Mouse (Mus musculus): Measurements from ENCODE around the gene Gnb1l. TPM values are rescaled to one million over a fixed set of nuclear protein-coding genes. Genes with fewer than 3 reads are reported as not detected.
A peak's percentile ranks its signal among the peaks of the same experiment; 100 is the strongest.
"Not testable (repeated sequence)": the region's sequence is repeated elsewhere in the genome, so short reads cannot be mapped to it uniquely, and the experiment has no call there.

Gene Gnb1l
- polyA plus RNA-seq, 1 experiment from 2014 or later, result 20.9 TPM

DNA sequence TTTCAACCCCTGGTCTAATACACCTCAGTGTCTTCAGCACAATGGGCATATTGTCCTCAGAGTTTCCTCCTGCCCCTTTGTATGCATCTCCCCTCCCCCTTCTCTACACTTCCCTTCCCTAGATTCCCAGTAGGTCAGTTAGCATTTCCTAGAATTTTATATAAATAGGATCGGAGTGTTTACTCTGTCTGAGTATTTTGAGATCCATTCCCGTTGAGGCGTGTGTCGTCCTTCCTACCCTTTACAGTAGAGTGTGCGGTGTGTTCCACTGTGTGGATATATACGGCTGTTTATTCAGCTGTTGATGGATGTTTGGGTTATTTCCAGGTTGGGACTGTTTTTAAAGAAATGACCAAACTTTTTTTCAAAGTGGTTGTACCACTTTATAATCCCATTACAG, 15.0 kb downstream of the Gnb1l start:
- Histone ChIP-seq H3K27ac (no peak overlapping the region), H3K9ac (no peak overlapping the region), H3K4me3 (no peak overlapping the region), H3K36me3 (no peaks in the 10 kb centered on the region), H3K4me1 (0 out of 2 replicates have a peak, but pooled peaks cover 2% of the 10 kb centered on the region), H3K4me2 (no peak overlapping the region), H3K27me3 (no peaks in the 10 kb centered on the region), H3K9me3 (no peaks in the 10 kb centered on the region)
- WGBS, result 59% methylated on average over 6 of the region's 6 CpGs
- ATAC-seq (ENCODE audit: insufficient number of reproducible peaks, low FRiP score, low TSS enrichment, low read depth), result no peak

DNA sequence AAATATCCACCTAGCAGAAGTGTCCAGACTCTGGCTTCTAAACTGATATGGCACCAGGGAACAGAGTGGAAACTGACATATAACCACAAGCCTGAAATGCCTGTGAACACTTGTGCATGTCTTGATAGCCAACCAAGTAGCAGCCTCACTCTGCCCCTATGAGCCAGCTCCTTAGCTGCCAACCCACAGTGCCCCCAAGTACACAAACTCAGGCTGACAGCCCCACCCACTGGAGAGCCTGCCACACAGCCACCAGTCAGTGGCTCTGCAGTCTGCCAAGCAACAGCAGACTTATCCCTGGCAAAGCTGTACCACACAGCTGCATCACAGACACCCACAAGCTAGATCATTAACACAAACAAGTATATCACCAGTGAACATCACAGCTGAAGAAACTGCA, 19.6 kb downstream of the Gnb1l start:
- no peak overlapping the region for H3K9ac ChIP-seq
- no peak overlapping the region for H3K4me3 ChIP-seq
- H3K4me2 ChIP-seq, result no peak overlapping the region
- no peaks in the 10 kb centered on the region for H3K4me1 ChIP-seq
- no peaks in the 10 kb centered on the region for H3K36me3 ChIP-seq
- no peak for ATAC-seq (ENCODE audit: insufficient number of reproducible peaks, low FRiP score, low TSS enrichment, low read depth)
- H3K27me3 ChIP-seq, result no peaks in the 10 kb centered on the region
- no peaks in the 10 kb centered on the region for H3K9me3 ChIP-seq
- H3K27ac ChIP-seq, result no peak overlapping the region

DNA sequence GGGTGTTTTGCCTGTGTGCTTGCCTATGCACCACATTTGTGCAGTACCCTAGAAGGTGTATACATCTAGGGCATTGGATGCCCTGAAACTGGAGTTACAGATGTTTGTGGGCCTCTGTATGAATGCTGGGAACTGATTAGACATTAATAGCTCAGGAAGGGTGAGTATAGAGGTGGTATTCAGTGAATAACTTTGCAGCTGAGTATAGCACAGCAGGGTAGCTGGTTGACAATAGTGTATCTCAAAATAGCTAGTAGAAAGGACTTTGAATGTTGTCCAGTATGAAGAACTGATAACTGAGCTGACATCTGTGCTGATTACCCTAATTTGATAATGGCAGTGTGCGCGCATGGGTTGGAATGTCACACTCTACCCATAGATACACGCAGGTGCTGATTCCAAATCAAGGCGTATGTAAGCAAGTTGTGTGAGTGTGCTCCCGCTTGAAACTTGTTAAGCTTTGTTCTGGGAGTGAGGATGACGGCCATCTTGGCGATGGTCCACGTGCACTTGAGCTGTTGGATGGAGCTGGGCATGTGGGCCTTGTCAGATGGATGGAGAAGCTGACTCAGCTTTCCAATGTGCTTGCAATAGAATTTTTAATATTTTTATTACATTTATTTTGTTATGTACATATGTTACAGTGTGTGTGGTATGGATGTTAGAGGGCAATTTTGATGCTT, 25.2 kb downstream of the Gnb1l start:
- H3K4me1 ChIP-seq, result no peaks in the 10 kb centered on the region
- no peak overlapping the region for H3K27ac ChIP-seq
- no peaks in the 10 kb centered on the region for H3K36me3 ChIP-seq
- H3K27me3 ChIP-seq, result no peaks in the 10 kb centered on the region
- no peak for ATAC-seq (ENCODE audit: insufficient number of reproducible peaks, low FRiP score, low TSS enrichment, low read depth)
- H3K9me3 ChIP-seq, result no peaks in the 10 kb centered on the region
- no peak overlapping the region for H3K4me2 ChIP-seq
- H3K9ac ChIP-seq, result no peak overlapping the region
- H3K4me3 ChIP-seq, result no peak overlapping the region
- WGBS, result 89% methylated on average over 8 of the region's 8 CpGs

DNA sequence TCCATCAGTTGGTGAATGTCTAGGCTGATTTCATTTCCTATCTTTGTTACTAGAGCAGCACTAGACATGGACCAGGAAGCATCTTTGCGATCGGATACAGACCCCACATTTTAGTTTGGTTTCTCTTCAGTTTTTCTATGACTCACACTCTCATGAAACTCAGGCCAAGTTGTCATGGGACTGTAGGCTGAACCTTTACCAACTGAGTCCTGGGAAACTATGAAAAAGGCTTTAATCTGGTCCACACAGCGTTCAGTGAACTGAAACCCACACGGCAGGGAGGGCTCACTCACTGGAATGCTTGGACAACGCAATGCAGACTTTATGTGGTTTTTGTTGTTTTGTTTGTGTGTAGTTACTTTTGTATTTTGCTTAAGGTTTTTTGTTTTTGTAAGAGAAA, 30.1 kb downstream of the Gnb1l start:
- no peaks in the 10 kb centered on the region for H3K36me3 ChIP-seq
- no peak overlapping the region for H3K27ac ChIP-seq
- H3K4me3 ChIP-seq, result no peak overlapping the region
- H3K9me3 ChIP-seq, result no peaks in the 10 kb centered on the region
- H3K4me1 ChIP-seq, result no peaks in the 10 kb centered on the region
- H3K27me3 ChIP-seq, result no peaks in the 10 kb centered on the region
- WGBS, result 79% methylated on average over 5 of the region's 5 CpGs
- no peak overlapping the region for H3K9ac ChIP-seq
- H3K4me2 ChIP-seq, result no peak overlapping the region
- ATAC-seq (ENCODE audit: insufficient number of reproducible peaks, low FRiP score, low TSS enrichment, low read depth), result no peak

DNA sequence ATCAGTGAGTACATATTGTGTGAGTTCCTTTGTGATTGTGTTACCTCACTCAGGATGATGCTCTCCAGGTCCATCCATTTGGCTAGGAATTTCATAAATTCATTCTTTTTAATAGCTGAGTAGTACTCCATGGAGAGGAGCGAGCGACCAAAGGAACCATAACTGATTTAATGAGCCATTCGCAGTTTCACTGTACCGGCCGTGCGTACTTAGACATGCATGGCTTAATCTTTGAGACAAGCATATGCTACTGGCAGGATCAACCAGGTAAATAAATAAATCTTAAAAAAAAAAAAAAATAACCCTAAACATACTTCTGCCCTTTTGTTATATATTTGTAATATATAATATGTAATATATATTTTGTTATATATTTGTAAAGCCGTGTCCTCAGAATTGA, 34.5 kb downstream of the Gnb1l start:
- not testable (repeated sequence) for H3K9ac ChIP-seq, H3K4me2 ChIP-seq, H3K27me3 ChIP-seq, H3K4me3 ChIP-seq, H3K9me3 ChIP-seq, H3K27ac ChIP-seq, H3K4me1 ChIP-seq, H3K36me3 ChIP-seq
- 91% methylated on average over 7 of the region's 7 CpGs for WGBS
- ATAC-seq (ENCODE audit: insufficient number of reproducible peaks, low FRiP score, low TSS enrichment, low read depth), result peak; percentile 100

DNA sequence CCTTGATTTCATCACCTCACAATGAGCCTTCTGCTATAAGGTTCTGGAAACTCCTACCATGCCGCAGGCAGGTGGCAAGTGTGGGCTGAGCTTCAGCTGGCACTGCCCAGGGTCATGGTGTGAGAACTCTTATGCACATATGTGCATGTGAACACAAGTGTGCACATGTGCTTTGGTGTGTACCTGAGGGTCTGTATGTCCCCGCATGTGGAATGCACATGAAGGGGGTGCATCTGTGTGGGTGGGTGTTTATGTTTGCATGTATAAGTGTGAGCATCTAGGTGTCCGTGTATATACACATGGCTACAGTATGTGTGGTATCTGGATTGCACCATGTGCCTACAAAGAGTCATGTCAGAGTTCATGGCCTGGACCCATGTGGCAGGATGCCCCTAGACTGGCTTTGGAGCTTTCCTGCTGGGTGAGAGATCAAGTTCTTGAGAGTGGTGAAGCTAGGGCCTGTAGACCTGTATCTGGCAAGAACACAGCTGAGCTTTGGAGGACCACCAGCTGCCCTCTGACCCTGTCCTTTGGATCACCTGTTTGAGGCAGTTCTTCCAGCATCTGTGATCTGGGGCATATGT, 39.0 kb downstream of the Gnb1l start:
- H3K4me3 ChIP-seq, result no peak overlapping the region
- no peak overlapping the region for H3K9ac ChIP-seq
- ATAC-seq (ENCODE audit: insufficient number of reproducible peaks, low FRiP score, low TSS enrichment, low read depth), result no peak
- WGBS, result 83% methylated on average over 3 of the region's 3 CpGs
- no peak overlapping the region for H3K4me2 ChIP-seq
- no peaks in the 10 kb centered on the region for H3K27me3 ChIP-seq
- H3K27ac ChIP-seq, result no peak overlapping the region
- H3K9me3 ChIP-seq, result no peaks in the 10 kb centered on the region
- no peaks in the 10 kb centered on the region for H3K4me1 ChIP-seq
- H3K36me3 ChIP-seq, result no peaks in the 10 kb centered on the region

DNA sequence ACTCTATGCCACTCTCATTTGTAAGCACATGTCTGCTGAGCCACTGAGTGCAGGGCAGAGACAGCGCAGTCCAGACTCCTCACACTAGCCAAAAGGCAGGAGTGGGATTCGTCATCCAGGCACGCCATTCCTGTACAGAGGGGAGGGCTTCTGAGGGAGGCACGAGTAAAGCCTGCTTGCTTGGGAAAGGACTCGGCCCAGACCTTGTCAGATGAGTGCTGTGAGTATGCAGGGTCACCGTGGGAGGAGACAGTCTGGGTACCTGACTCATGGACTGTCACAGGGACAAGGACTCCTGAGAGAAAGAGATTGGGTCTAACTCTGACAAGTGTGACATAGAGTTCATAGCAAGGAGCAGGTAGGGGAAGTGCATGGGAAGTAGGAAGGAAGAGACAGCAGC, 40.8 kb downstream of the Gnb1l start:
- ATAC-seq (ENCODE audit: insufficient number of reproducible peaks, low FRiP score, low TSS enrichment, low read depth), result no peak
- H3K27me3 ChIP-seq, result no peaks in the 10 kb centered on the region
- no peak overlapping the region for H3K4me2 ChIP-seq
- H3K9ac ChIP-seq, result no peak overlapping the region
- H3K9me3 ChIP-seq, result no peaks in the 10 kb centered on the region
- H3K36me3 ChIP-seq, result no peaks in the 10 kb centered on the region
- no peak overlapping the region for H3K27ac ChIP-seq
- WGBS, result 65% methylated on average over 6 of the region's 6 CpGs
- H3K4me3 ChIP-seq, result no peak overlapping the region
- H3K4me1 ChIP-seq, result no peaks in the 10 kb centered on the region

DNA sequence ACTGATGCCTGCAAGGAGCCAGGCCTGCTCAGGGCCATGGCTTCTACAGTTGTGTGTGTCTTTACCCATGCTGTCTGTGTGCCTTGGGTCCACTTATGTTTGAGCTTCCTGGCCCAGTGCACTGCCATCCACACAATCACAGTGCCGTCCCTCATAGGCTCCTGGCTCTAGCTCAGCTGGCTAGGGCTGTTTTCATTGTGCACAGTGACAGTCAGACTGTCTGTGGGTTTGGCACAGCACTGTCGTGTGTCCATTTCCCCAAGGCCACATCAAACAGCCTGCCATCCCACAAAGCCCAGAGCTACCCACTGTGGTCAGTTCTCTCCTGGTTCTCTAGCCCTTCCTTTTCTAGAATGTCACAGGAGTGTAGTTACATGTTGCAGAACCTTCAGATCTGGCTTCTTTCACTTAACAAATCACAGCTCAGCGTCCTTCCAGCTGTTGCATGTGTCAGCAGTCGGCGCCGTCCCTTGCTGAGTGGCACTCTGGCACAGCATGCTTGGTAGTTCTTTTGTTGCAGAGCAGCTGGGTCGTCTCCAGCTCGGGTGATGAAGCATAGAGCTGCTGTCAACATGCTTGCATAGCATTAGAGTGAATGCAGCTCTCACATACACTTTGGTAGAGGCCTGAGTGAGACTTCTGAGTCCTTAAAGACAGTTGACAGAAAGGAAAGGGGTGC, 44.8 kb downstream of the Gnb1l start:
- H3K27ac ChIP-seq, result no peak overlapping the region
- no peaks in the 10 kb centered on the region for H3K27me3 ChIP-seq
- H3K4me1 ChIP-seq, result peaks cover 8% of the 10 kb centered on the region
- ATAC-seq (ENCODE audit: insufficient number of reproducible peaks, low FRiP score, low TSS enrichment, low read depth), result no peak
- no peaks in the 10 kb centered on the region for H3K9me3 ChIP-seq
- WGBS, result 65% methylated on average over 8 of the region's 8 CpGs
- no peak overlapping the region for H3K4me3 ChIP-seq
- H3K9ac ChIP-seq, result no peak overlapping the region
- H3K4me2 ChIP-seq, result no peak overlapping the region
- H3K36me3 ChIP-seq, result no peaks in the 10 kb centered on the region

DNA sequence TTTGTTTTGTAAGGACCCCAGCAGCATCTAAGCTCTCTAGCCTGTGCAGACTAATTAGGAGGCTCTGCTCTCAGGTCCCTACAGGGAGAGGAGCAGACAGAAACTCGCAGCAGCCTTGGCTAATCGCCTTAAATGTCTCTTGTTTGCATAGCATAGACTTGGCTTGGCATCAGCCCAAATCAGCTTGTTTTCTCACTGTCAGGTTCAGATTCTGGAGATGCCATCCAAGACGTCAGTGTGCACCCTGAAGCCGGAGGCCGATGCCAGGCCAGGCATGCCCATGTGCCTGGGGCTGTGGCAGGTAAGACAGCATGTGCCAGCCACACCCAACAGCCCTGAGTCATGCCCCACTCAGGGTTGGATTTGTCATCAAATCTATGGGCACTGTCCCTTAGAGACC, 49.4 kb downstream of the Gnb1l start:
- no peak overlapping the region for H3K9ac ChIP-seq
- H3K9me3 ChIP-seq, result no peaks in the 10 kb centered on the region
- H3K4me1 ChIP-seq, result peaks cover 13% of the 10 kb centered on the region
- no peaks in the 10 kb centered on the region for H3K36me3 ChIP-seq
- H3K4me2 ChIP-seq, result no peak overlapping the region
- 65% methylated on average over 5 of the region's 5 CpGs for WGBS
- ATAC-seq (ENCODE audit: insufficient number of reproducible peaks, low FRiP score, low TSS enrichment, low read depth), result no peak
- H3K4me3 ChIP-seq, result no peak overlapping the region
- no peaks in the 10 kb centered on the region for H3K27me3 ChIP-seq
- H3K27ac ChIP-seq, result no peak overlapping the region

DNA sequence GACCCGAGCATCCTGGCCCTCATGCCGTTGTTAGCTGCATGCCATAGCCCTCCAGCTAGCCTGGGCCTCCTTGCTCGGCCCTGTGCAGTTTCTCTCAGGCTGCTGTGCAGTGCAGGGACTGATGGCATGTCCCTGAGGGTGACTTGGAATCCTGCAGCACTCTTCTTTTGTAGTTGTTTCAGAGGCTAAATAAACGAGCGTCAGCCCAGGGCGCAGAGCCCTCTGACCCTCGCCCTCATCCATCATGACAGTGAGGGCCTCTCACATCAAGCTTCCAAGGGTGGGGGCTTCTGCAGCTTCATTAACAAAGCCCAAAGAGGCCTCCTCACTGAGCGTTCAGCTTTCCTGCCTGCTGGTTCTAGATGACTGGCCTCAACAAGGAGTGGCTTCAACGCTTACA, 53.1 kb downstream of the Gnb1l start:
- WGBS, result 33% methylated on average over 9 of the region's 9 CpGs
- no peak overlapping the region for H3K27ac ChIP-seq
- no peak overlapping the region for H3K4me2 ChIP-seq
- H3K27me3 ChIP-seq, result no peaks in the 10 kb centered on the region
- peaks cover 25% of the 10 kb centered on the region for H3K4me1 ChIP-seq
- no peak for ATAC-seq (ENCODE audit: insufficient number of reproducible peaks, low FRiP score, low TSS enrichment, low read depth)
- no peaks in the 10 kb centered on the region for H3K36me3 ChIP-seq
- no peak overlapping the region for H3K9ac ChIP-seq
- no peak overlapping the region for H3K4me3 ChIP-seq
- H3K9me3 ChIP-seq, result no peaks in the 10 kb centered on the region

DNA sequence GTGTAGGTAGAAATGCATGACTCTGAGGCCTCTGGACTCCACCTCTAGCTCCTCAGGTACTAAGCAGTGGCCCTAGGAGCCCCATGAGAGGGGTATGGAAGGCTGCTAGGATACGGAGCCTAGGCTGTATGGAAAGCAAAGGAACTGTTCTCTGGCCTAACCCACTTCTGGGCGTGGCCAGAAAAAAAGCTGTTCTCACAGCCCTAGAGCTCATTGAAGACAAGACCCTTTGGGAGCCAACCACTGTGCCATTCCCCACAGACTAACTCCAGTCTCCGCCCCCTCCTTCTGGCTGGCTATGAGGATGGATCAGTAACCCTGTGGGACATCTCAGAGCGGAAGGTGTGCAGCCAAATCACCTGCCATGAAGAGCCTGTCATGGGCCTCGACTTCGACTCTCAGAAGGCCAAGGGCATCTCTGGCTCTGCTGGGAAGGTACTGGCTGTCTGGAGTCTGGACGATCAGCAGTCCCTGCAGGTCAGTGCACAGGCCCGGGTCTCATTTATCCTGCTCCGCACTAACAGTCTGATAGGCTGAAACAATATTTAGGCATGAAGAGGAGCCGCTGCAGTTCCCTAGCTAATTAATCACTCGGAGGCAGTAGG, 53.7 kb downstream of the Gnb1l start:
- Histone ChIP-seq H3K4me3 (no peak overlapping the region), H3K4me1 (peaks cover 25% of the 10 kb centered on the region), H3K36me3 (no peaks in the 10 kb centered on the region), H3K4me2 (no peak overlapping the region), H3K9ac (no peak overlapping the region), H3K9me3 (no peaks in the 10 kb centered on the region), H3K27ac (no peak overlapping the region), H3K27me3 (no peaks in the 10 kb centered on the region)
- WGBS, result 69% methylated on average over 11 of the region's 11 CpGs
- no peak for ATAC-seq (ENCODE audit: insufficient number of reproducible peaks, low FRiP score, low TSS enrichment, low read depth)

DNA sequence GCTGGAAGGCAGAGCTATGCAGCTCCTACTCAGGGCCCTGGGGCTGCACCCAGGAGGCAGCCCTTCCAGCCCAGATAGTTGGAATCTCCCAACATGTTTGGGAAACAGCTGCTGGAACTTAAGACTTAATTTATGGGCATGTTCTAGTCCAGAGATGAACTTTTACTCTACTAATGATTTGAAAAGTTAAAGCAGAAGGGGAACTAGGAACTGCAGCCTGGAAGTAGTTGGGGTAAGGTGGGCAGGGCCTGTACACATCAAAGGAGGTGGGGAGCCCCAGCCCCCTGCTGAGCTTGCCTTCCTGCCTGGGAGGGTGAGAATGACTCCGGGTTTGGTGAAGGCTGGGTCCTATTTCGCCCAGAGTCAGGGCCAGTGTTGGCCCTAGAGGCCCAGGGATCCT, 56.2 kb downstream of the Gnb1l start:
- H3K27ac ChIP-seq, result peak overlapping the region; percentile 47
- H3K36me3 ChIP-seq, result no peaks in the 10 kb centered on the region
- WGBS, result 27% methylated on average over 2 of the region's 2 CpGs
- no peaks in the 10 kb centered on the region for H3K27me3 ChIP-seq
- no peak overlapping the region for H3K4me3 ChIP-seq
- peaks cover 20% of the 10 kb centered on the region for H3K4me1 ChIP-seq
- H3K9me3 ChIP-seq, result no peaks in the 10 kb centered on the region
- H3K4me2 ChIP-seq, result no peak overlapping the region
- no peak for ATAC-seq (ENCODE audit: insufficient number of reproducible peaks, low FRiP score, low TSS enrichment, low read depth)
- no peak overlapping the region for H3K9ac ChIP-seq
